Mouse (Mus musculus) midbrain, postnatal 0 days (tissue): ENCODE data around the gene Atg9a. TPM values are rescaled to one million over a fixed set of nuclear protein-coding genes. Genes with fewer than 3 reads are reported as not detected.

Source experiments
- ATAC-seq: fragments of 200-750 bp; cut with Nextera tagmentation; 2 replicates; pipeline ENCODE4 v1.8.0; 2017; ENCODE audit warnings: moderate number of reproducible peaks, mild to moderate bottlenecking, moderate TSS enrichment, moderate library complexity; ENCODE audit not compliant: low FRiP score
- DNase-seq: peaks from one replicate; pipeline ENCODE4 v3.0.0-alpha.2; 2015; ENCODE audit warnings: low spot score
- H3K27ac ChIP-seq: fragments of 300-500 bp; sonication (generic); 2 replicates; pipeline ENCODE4 v1.5.1; 2014; ENCODE audit warnings: low read depth, mild to moderate bottlenecking, low read length, mixed read lengths
- H3K27me3 ChIP-seq: fragments of 300-500 bp; sonication (generic); 2 replicates; pipeline ENCODE4 v1.6.1; 2014; ENCODE audit warnings: low read length, control low read depth, mixed read lengths; ENCODE audit not compliant: insufficient read depth
- H3K36me3 ChIP-seq: fragments of 300-500 bp; sonication (generic); 2 replicates; pipeline ENCODE4 v1.6.1; 2014; ENCODE audit warnings: low read length, control low read depth, mixed read lengths; ENCODE audit not compliant: insufficient read depth
- H3K4me1 ChIP-seq: fragments of 300-500 bp; sonication (generic); 2 replicates; pipeline ENCODE4 v1.6.1; 2014; ENCODE audit warnings: mild to moderate bottlenecking, control low read depth, antibody characterized with exemption, low read length, mixed read lengths; ENCODE audit not compliant: insufficient read depth
- H3K4me2 ChIP-seq: fragments of 300-500 bp; sonication (generic); 2 replicates; pipeline ENCODE4 v1.6.1; 2014; ENCODE audit warnings: low read depth, mild to moderate bottlenecking, low read length, mixed read lengths; ENCODE audit not compliant: poor library complexity, severe bottlenecking
- H3K4me3 ChIP-seq: fragments of 300-500 bp; sonication (generic); 2 replicates; pipeline ENCODE4 v1.5.1; 2014; ENCODE audit warnings: low read depth, mild to moderate bottlenecking, low read length, moderate library complexity
- H3K9ac ChIP-seq: fragments of 300-500 bp; sonication (generic); replicated peaks from 2 replicates; pipeline ENCODE4 v1.6.1; 2014; ENCODE audit warnings: mild to moderate bottlenecking, low read length, moderate library complexity, mixed read lengths; ENCODE audit not compliant: poor library complexity, severe bottlenecking
- H3K9me3 ChIP-seq: fragments of 300-500 bp; sonication (generic); 2 replicates; pipeline ENCODE4 v1.6.1; 2016; ENCODE audit warnings: low read length, control low read depth
- CTCF ChIP-seq: IDR thresholded peaks from 2 replicates; pipeline ENCODE4 v1.5.1; 2016; ENCODE audit warnings: antibody characterized with exemption, mild to moderate bottlenecking
- WGBS: fragments of 180-500 bp; shearing (Covaris S2); extraction: QIAGEN DNeasy Blood & Tissue Kit; methylation state at CpG from one replicate; pipeline ENCODE4 v1.1.7; 2014; 5-methylcytosine and 5-hydroxymethylcytosine counted together
- polyA plus RNA-seq: library from polyadenylated mRNA; unstranded; fragments of >200 nt; fragmentation: Nextera tagmentation; extraction: Ambion mirVana; gene quantifications from 2 replicates; pipeline ENCODE4 v1.2.1, GENCODE M21; 2015
- total RNA-seq: library from RNA; depleted of rRNA; stranded (reverse); fragments of >200 nt; gene quantifications from 2 replicates; pipeline ENCODE4 v1.2.3, GENCODE M21; 2014

Gene Atg9a
- total and polyA plus RNA-seq, 2 experiments from 2014 or later, result 71.8 to 135 TPM

- no peak for TF ChIP-seq CTCF
- H3K4me1 ChIP-seq, result no peaks in the 10 kb centered on the region
- 55% methylated on average over 3 of the region's 3 CpGs for WGBS
- DNase-seq, result no peak
- ATAC-seq, result no peak
- H3K9me3 ChIP-seq, result no peaks in the 10 kb centered on the region
- H3K4me2 ChIP-seq, result no peak overlapping the region
- H3K27me3 ChIP-seq, result peaks cover 12% of the 10 kb centered on the region
- H3K27ac ChIP-seq, result no peak overlapping the region
- H3K4me3 ChIP-seq, result no peak overlapping the region
- H3K36me3 ChIP-seq, result no peaks in the 10 kb centered on the region
- H3K9ac ChIP-seq, result no peak overlapping the region
These were observed 33.5 kb upstream of the Atg9a start for GRCm38 (mm10) chr1:75225473-75225872.

GRCm38 (mm10) chr1:75223532-75223931 lies 31.5 kb upstream of the Atg9a start:
- 65% methylated on average over 6 of the region's 6 CpGs for WGBS
- no peak for TF ChIP-seq CTCF
- no peak overlapping the region for H3K4me3 ChIP-seq
- 0 out of 2 replicates have a peak, but pooled peaks cover 4% of the 10 kb centered on the region for H3K4me1 ChIP-seq
- ATAC-seq (no peak), DNase-seq (no peak)
- H3K9ac ChIP-seq, result no peak overlapping the region
- H3K4me2 ChIP-seq, result no peak overlapping the region
- H3K9me3 ChIP-seq, result no peaks in the 10 kb centered on the region
- no peak overlapping the region for H3K27ac ChIP-seq
- H3K27me3 ChIP-seq, result peaks cover 12% of the 10 kb centered on the region
- H3K36me3 ChIP-seq, result no peaks in the 10 kb centered on the region

DNA sequence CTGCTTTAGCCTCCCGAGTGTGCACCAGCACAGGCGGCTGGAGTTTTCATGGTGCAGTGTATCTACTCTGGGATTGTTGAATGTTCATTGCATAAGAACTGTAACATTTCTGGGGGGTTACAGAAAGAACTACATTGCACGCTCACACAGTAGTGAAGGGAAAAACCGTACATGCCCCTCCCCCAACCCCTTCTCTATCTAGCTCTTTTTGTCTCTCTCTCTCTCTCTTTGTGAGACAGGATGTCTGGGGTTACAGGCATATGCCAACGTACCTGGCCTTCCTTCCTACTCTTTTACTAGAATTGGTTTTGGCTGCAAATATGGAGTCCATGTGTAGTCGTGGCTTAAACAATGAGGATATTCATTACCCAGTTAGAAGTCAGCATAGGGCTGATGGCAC lies 30.9 kb upstream of the Atg9a start:
- no peak for TF ChIP-seq CTCF
- ATAC-seq (no peak), DNase-seq (no peak)
- no peak overlapping the region for H3K4me2 ChIP-seq
- H3K9ac ChIP-seq, result no peak overlapping the region
- H3K27me3 ChIP-seq, result peaks cover 12% of the 10 kb centered on the region
- H3K4me1 ChIP-seq, result 0 out of 2 replicates have a peak, but pooled peaks cover 4% of the 10 kb centered on the region
- 76% methylated on average over 6 of the region's 6 CpGs for WGBS
- no peaks in the 10 kb centered on the region for H3K36me3 ChIP-seq
- H3K9me3 ChIP-seq, result no peaks in the 10 kb centered on the region
- H3K4me3 ChIP-seq, result no peak overlapping the region
- no peak overlapping the region for H3K27ac ChIP-seq

GRCm38 (mm10) chr1:75221538-75221937 lies 29.5 kb upstream of the Atg9a start:
- Histone ChIP-seq H3K36me3 (no peaks in the 10 kb centered on the region), H3K4me2 (no peak overlapping the region), H3K9ac (no peak overlapping the region), H3K27ac (no peak overlapping the region), H3K27me3 (peaks cover 12% of the 10 kb centered on the region), H3K4me3 (no peak overlapping the region), H3K9me3 (no peaks in the 10 kb centered on the region), H3K4me1 (0 out of 2 replicates have a peak, but pooled peaks cover 4% of the 10 kb centered on the region)
- DNase-seq (no peak), ATAC-seq (no peak)
- no peak for TF ChIP-seq CTCF
- 86% methylated on average over 3 of the region's 3 CpGs for WGBS

DNA sequence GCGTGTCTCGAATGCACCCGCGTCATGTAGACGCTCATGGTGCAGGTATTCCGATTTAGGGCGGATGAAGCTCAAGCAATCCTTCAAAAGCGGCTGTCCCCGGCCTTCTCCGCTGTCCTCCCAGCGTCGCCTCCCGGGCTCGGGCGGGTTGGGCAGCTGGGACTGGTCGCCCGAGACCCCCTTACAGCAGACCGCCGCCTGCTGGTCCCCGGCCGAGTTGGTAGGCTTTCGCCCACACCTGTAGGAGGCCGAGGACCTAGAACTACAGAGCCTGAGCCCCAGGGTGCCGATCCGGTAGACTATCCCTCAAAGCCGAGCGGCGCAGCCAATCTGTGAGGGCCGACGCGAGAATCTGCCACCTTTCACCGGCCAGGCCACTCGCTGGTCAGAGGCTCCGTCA lies 27.5 kb upstream of the Atg9a start, which contains the start of gene Tuba4a:
Gene Tuba4a, minus strand, starts transcription at position 335 of the 400 bp plus-strand sequence.
- H3K27me3 ChIP-seq, result peaks cover 12% of the 10 kb centered on the region
- 0 out of 2 replicates have a peak, but pooled peaks cover 4% of the 10 kb centered on the region for H3K4me1 ChIP-seq
- H3K9ac ChIP-seq, result peak within 1 kb of the TSS; percentile 73
- H3K9me3 ChIP-seq, result no peaks in the 10 kb centered on the region
- peak; percentile 39; the same call in 1 of the 2 replicates for TF ChIP-seq CTCF
- WGBS, result 1% methylated on average over 31 of the region's 34 CpGs
- peaks cover 7% of the 10 kb centered on the region; the same call in 1 of the 2 replicates for H3K36me3 ChIP-seq
- peak within 1 kb of the TSS; percentile 61 for H3K4me3 ChIP-seq
- ATAC-seq, result peak; percentile 60
- H3K4me2 ChIP-seq, result peak within 1 kb of the TSS; percentile 99
- H3K27ac ChIP-seq, result no peak within 1 kb of the TSS
- peak; percentile 31 for DNase-seq

GRCm38 (mm10) chr1:75219078-75219477 lies 27.1 kb upstream of the Atg9a start:
- Histone ChIP-seq H3K4me3 (peak overlapping the region; percentile 61), H3K9me3 (no peaks in the 10 kb centered on the region), H3K27me3 (peaks cover 12% of the 10 kb centered on the region), H3K36me3 (peaks cover 11% of the 10 kb centered on the region; the same call in 1 of the 2 replicates), H3K4me1 (0 out of 2 replicates have a peak, but pooled peaks cover 4% of the 10 kb centered on the region), H3K4me2 (peak overlapping the region; percentile 99), H3K9ac (peak overlapping the region; percentile 73), H3K27ac (no peak overlapping the region)
- DNase-seq (peak; percentile 87), ATAC-seq (peak; percentile 90)
- TF ChIP-seq CTCF, result peak; percentile 45
- 0% methylated on average over 24 of the region's 24 CpGs for WGBS
